Mouse (Mus musculus): ENCODE measurements around the gene Ghdc. TPM values are rescaled to one million over a fixed set of nuclear protein-coding genes. Genes with fewer than 3 reads are reported as not detected.

The Ghdc gene
- polyA plus RNA-seq, 1 experiment from 2014 or later = 3.8 TPM

GRCm38 (mm10) chr11:100814498-100814897 lies 43.7 kb upstream of the Ghdc start:
- peak overlapping the region; percentile 62 for H3K27ac ChIP-seq (ENCODE audit: low read depth, low read length)
- H3K9me3 ChIP-seq (replicated peaks; ENCODE audit: control insufficient read depth, low read length) = no peaks in the 10 kb centered on the region
- peak overlapping the region; percentile 22; the same call in 1 of the 2 replicates for H3K4me3 ChIP-seq (ENCODE audit: low read depth, low read length)
- H3K4me2 ChIP-seq = peak overlapping the region; percentile 56
- peak; percentile 49; the same call in 1 of the 2 replicates for ATAC-seq (replicated peaks; ENCODE audit: insufficient number of reproducible peaks, low FRiP score, low TSS enrichment)
- H3K9ac ChIP-seq (ENCODE audit: low read depth, low read length) = peak overlapping the region; percentile 31; the same call in 1 of the 2 replicates
- peaks cover 41% of the 10 kb centered on the region for H3K4me1 ChIP-seq (ENCODE audit: control insufficient read depth, insufficient read depth, low read length)
- H3K36me3 ChIP-seq (ENCODE audit: control insufficient read depth, insufficient read depth, low read length) = no peaks in the 10 kb centered on the region
- no peaks in the 10 kb centered on the region for H3K27me3 ChIP-seq (ENCODE audit: control insufficient read depth, insufficient read depth, low read length)
- WGBS (ENCODE audit: insufficient replicate concordance) = 39% methylated on average over 13 of the region's 13 CpGs

DNA sequence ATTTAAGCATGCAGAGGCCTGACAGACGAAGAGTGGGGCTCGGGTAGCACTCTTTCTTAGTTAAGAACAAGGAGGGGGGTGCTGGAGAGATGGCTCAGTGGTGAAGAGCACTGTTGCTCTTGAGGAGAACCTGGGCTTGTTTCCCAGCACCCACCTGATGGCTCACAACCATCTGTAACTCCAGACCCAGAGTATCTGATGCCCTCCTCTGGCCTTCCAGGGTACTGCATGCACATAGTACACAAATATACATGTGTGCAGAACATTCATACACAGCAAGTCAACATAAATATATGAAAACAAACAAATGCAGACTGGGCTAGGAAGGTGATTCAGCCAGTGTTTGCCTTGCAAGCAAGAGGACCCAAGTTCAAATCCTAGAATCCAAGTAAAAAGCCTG lies 40.4 kb upstream of the Ghdc start:
- Histone ChIP-seq H3K27me3 (ENCODE audit: control insufficient read depth, insufficient read depth, low read length) (no peaks in the 10 kb centered on the region), H3K36me3 (ENCODE audit: control insufficient read depth, insufficient read depth, low read length) (no peaks in the 10 kb centered on the region; the same call in 1 of the 2 replicates), H3K9me3 (replicated peaks; ENCODE audit: control insufficient read depth, low read length) (no peaks in the 10 kb centered on the region), H3K27ac (ENCODE audit: low read depth, low read length) (peak overlapping the region; percentile 22), H3K4me1 (ENCODE audit: control insufficient read depth, insufficient read depth, low read length) (peaks cover 29% of the 10 kb centered on the region), H3K4me3 (ENCODE audit: low read depth, low read length) (no peak overlapping the region), H3K4me2 (no peak overlapping the region), H3K9ac (ENCODE audit: low read depth, low read length) (no peak overlapping the region)
- 84% methylated on average over 2 of the region's 2 CpGs for WGBS (ENCODE audit: insufficient replicate concordance)
- no peak for ATAC-seq (replicated peaks; ENCODE audit: insufficient number of reproducible peaks, low FRiP score, low TSS enrichment)

- peak overlapping the region; percentile 4; the same call in 1 of the 2 replicates for H3K4me2 ChIP-seq
- ATAC-seq (replicated peaks; ENCODE audit: insufficient number of reproducible peaks, low FRiP score, low TSS enrichment) = no peak
- H3K27me3 ChIP-seq (ENCODE audit: control insufficient read depth, insufficient read depth, low read length) = no peaks in the 10 kb centered on the region
- H3K27ac ChIP-seq (ENCODE audit: low read depth, low read length) = peak overlapping the region; percentile 22
- no peaks in the 10 kb centered on the region; the same call in 1 of the 2 replicates for H3K36me3 ChIP-seq (ENCODE audit: control insufficient read depth, insufficient read depth, low read length)
- 50% methylated on average over 9 of the region's 9 CpGs for WGBS (ENCODE audit: insufficient replicate concordance)
- no peaks in the 10 kb centered on the region for H3K9me3 ChIP-seq (replicated peaks; ENCODE audit: control insufficient read depth, low read length)
- no peak overlapping the region for H3K9ac ChIP-seq (ENCODE audit: low read depth, low read length)
- H3K4me1 ChIP-seq (ENCODE audit: control insufficient read depth, insufficient read depth, low read length) = peaks cover 24% of the 10 kb centered on the region
- no peak overlapping the region for H3K4me3 ChIP-seq (ENCODE audit: low read depth, low read length)
These were observed 39.8 kb upstream of the Ghdc start for GRCm38 (mm10) chr11:100810516-100810915.

GRCm38 (mm10) chr11:100806380-100807305 lies 35.9 kb upstream of the Ghdc start:
- Histone ChIP-seq H3K4me1 (ENCODE audit: control insufficient read depth, insufficient read depth, low read length) (peaks cover 13% of the 10 kb centered on the region), H3K9ac (ENCODE audit: low read depth, low read length) (no peak overlapping the region), H3K4me2 (no peak overlapping the region), H3K9me3 (replicated peaks; ENCODE audit: control insufficient read depth, low read length) (no peaks in the 10 kb centered on the region), H3K27me3 (ENCODE audit: control insufficient read depth, insufficient read depth, low read length) (no peaks in the 10 kb centered on the region), H3K27ac (ENCODE audit: low read depth, low read length) (no peak overlapping the region), H3K4me3 (ENCODE audit: low read depth, low read length) (no peak overlapping the region), H3K36me3 (ENCODE audit: control insufficient read depth, insufficient read depth, low read length) (peaks cover 24% of the 10 kb centered on the region)
- WGBS (ENCODE audit: insufficient replicate concordance) = 72% methylated on average over 20 of the region's 20 CpGs
- no peak for ATAC-seq (replicated peaks; ENCODE audit: insufficient number of reproducible peaks, low FRiP score, low TSS enrichment)

- H3K27ac ChIP-seq (ENCODE audit: low read depth, low read length) = peak overlapping the region; percentile 47
- H3K27me3 ChIP-seq (ENCODE audit: control insufficient read depth, insufficient read depth, low read length) = no peaks in the 10 kb centered on the region
- peaks cover 29% of the 10 kb centered on the region for H3K36me3 ChIP-seq (ENCODE audit: control insufficient read depth, insufficient read depth, low read length)
- H3K4me2 ChIP-seq = no peak overlapping the region
- no peak for ATAC-seq (replicated peaks; ENCODE audit: insufficient number of reproducible peaks, low FRiP score, low TSS enrichment)
- H3K4me3 ChIP-seq (ENCODE audit: low read depth, low read length) = no peak overlapping the region
- WGBS (ENCODE audit: insufficient replicate concordance) = 39% methylated on average over 7 of the region's 7 CpGs
- H3K9me3 ChIP-seq (replicated peaks; ENCODE audit: control insufficient read depth, low read length) = no peaks in the 10 kb centered on the region
- H3K9ac ChIP-seq (ENCODE audit: low read depth, low read length) = no peak overlapping the region
- H3K4me1 ChIP-seq (ENCODE audit: control insufficient read depth, insufficient read depth, low read length) = peaks cover 11% of the 10 kb centered on the region
These were observed 34.8 kb upstream of the Ghdc start for GRCm38 (mm10) chr11:100805535-100805934.

DNA sequence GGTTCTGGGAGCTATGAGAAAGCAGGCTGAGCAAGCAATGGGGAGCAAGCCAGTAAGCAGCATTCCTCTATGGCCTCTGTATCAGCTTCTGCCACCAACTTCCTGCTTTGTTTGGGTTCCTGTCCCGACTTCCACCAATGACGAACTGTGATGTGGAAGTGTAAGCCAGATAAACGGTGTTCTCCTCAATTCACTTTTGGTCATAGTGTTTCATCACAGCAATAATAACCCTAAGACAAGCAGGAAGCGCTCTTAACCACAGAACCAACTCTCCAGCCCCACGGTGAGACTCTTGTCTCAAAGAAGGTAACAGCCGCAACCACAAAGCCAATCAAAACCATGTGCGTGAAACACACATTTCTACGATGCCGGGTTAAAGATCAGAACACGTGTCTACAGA lies 33.7 kb upstream of the Ghdc start:
- H3K36me3 ChIP-seq (ENCODE audit: control insufficient read depth, insufficient read depth, low read length) = peaks cover 29% of the 10 kb centered on the region
- WGBS (ENCODE audit: insufficient replicate concordance) = 93% methylated on average over 10 of the region's 10 CpGs

GRCm38 (mm10) chr11:100799426-100799825 lies 28.7 kb upstream of the Ghdc start:
- Histone ChIP-seq H3K9me3 (replicated peaks; ENCODE audit: control insufficient read depth, low read length) (no peaks in the 10 kb centered on the region), H3K36me3 (ENCODE audit: control insufficient read depth, insufficient read depth, low read length) (peaks cover 33% of the 10 kb centered on the region), H3K9ac (ENCODE audit: low read depth, low read length) (no peak overlapping the region), H3K4me3 (ENCODE audit: low read depth, low read length) (no peak overlapping the region), H3K4me1 (ENCODE audit: control insufficient read depth, insufficient read depth, low read length) (no peaks in the 10 kb centered on the region), H3K27ac (ENCODE audit: low read depth, low read length) (no peak overlapping the region), H3K4me2 (no peak overlapping the region), H3K27me3 (ENCODE audit: control insufficient read depth, insufficient read depth, low read length) (no peaks in the 10 kb centered on the region)
- WGBS (ENCODE audit: insufficient replicate concordance) = 83% methylated on average over 5 of the region's 5 CpGs
- ATAC-seq (replicated peaks; ENCODE audit: insufficient number of reproducible peaks, low FRiP score, low TSS enrichment) = no peak

More for the DNA sequence above, 33.7 kb upstream of the Ghdc start:
- Histone ChIP-seq H3K4me3 (ENCODE audit: low read depth, low read length) (no peak overlapping the region), H3K4me1 (ENCODE audit: control insufficient read depth, insufficient read depth, low read length) (peaks cover 9% of the 10 kb centered on the region), H3K27me3 (ENCODE audit: control insufficient read depth, insufficient read depth, low read length) (no peaks in the 10 kb centered on the region), H3K4me2 (no peak overlapping the region), H3K27ac (ENCODE audit: low read depth, low read length) (no peak overlapping the region), H3K9me3 (replicated peaks; ENCODE audit: control insufficient read depth, low read length) (no peaks in the 10 kb centered on the region), H3K9ac (ENCODE audit: low read depth, low read length) (no peak overlapping the region)
- no peak for ATAC-seq (replicated peaks; ENCODE audit: insufficient number of reproducible peaks, low FRiP score, low TSS enrichment)

GRCm38 (mm10) chr11:100796585-100796984 lies 25.8 kb upstream of the Ghdc start:
- 64% methylated on average over 8 of the region's 8 CpGs for WGBS (ENCODE audit: insufficient replicate concordance)
- Histone ChIP-seq H3K9ac (ENCODE audit: low read depth, low read length) (no peak overlapping the region), H3K4me1 (ENCODE audit: control insufficient read depth, insufficient read depth, low read length) (no peaks in the 10 kb centered on the region), H3K36me3 (ENCODE audit: control insufficient read depth, insufficient read depth, low read length) (peaks cover 13% of the 10 kb centered on the region), H3K27ac (ENCODE audit: low read depth, low read length) (no peak overlapping the region), H3K27me3 (ENCODE audit: control insufficient read depth, insufficient read depth, low read length) (no peaks in the 10 kb centered on the region), H3K9me3 (replicated peaks; ENCODE audit: control insufficient read depth, low read length) (no peaks in the 10 kb centered on the region), H3K4me2 (no peak overlapping the region), H3K4me3 (ENCODE audit: low read depth, low read length) (no peak overlapping the region)
- no peak for ATAC-seq (replicated peaks; ENCODE audit: insufficient number of reproducible peaks, low FRiP score, low TSS enrichment)
